Mouse (Mus musculus): ENCODE measurements at regions not wholly inside any gene's neighbourhood (a gene's known extent, or its start where the extent isn't known, plus 50 kb on each side); places are given as distances from the start of the nearest gene placed in this dataset.

- peak; percentile 20 for DNase-seq (ENCODE audit: extremely low read depth, insufficient read length, low spot score)
Measured at GRCm38 (mm10) chr5:121078531-121078930, 68.6 kb upstream of the Rph3a start.

- no peak for DNase-seq (ENCODE audit: extremely low read depth, insufficient read length, low spot score)
Measured at GRCm38 (mm10) chr5:121076741-121077140, 66.8 kb upstream of the Rph3a start.

- no peak for DNase-seq (ENCODE audit: extremely low read depth, insufficient read length, low spot score)
Measured at GRCm38 (mm10) chr5:121068821-121069220, 58.9 kb upstream of the Rph3a start.

- no peak for DNase-seq (ENCODE audit: extremely low read depth, insufficient read length, low spot score)
Measured at GRCm38 (mm10) chr5:121064721-121065120, 54.8 kb upstream of the Rph3a start.

- DNase-seq (ENCODE audit: extremely low read depth, insufficient read length, low spot score), result no peak
Measured at GRCm38 (mm10) chr5:121062930-121063584, 53.2 kb upstream of the Rph3a start.

- no peak for DNase-seq (ENCODE audit: extremely low read depth, insufficient read length, low spot score)
Measured at GRCm38 (mm10) chr5:121061688-121062087, 51.8 kb upstream of the Rph3a start.

Measured in 3134 (cell line).